Mouse (Mus musculus) 3T3-L1 (cell line): ENCODE measurements around the gene Pi16.

Source experiments
- DNase-seq: peaks from one replicate; pipeline ENCODE4 v3.0.0-alpha.2; 2015; ENCODE audit warnings: low read depth, low spot score

The Pi16 gene

DNA sequence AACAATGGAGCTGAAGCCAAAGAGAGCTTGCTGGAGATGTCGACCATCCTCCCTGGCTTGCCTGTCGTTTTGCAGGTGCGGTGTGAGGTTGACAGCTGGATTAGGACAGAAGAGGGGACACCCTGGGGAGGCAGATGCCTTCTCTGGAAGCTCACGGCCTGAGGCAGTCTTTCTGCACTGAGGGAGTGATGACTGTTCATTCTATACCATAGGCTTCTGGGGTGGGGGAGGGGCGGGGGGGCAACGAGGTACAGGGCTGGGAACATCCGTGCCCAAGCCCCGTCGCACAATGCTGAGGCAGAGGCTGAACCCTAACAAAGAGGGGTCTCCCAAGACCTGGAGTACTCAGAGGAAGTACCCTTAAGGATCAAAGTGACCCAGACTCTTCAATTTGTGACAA, 39.4 kb downstream of the Pi16 start:
- no peak for DNase-seq

- no peak for DNase-seq
Observed at GRCm38 (mm10) chr17:29358928-29359327, 41.4 kb downstream of the Pi16 start.

GRCm38 (mm10) chr17:29360761-29361221, 43.3 kb downstream of the Pi16 start, which contains the start of gene Fgd2:
Fgd2 (plus strand) TSS chr17:29360914.
- peak; percentile 21 for DNase-seq

DNA sequence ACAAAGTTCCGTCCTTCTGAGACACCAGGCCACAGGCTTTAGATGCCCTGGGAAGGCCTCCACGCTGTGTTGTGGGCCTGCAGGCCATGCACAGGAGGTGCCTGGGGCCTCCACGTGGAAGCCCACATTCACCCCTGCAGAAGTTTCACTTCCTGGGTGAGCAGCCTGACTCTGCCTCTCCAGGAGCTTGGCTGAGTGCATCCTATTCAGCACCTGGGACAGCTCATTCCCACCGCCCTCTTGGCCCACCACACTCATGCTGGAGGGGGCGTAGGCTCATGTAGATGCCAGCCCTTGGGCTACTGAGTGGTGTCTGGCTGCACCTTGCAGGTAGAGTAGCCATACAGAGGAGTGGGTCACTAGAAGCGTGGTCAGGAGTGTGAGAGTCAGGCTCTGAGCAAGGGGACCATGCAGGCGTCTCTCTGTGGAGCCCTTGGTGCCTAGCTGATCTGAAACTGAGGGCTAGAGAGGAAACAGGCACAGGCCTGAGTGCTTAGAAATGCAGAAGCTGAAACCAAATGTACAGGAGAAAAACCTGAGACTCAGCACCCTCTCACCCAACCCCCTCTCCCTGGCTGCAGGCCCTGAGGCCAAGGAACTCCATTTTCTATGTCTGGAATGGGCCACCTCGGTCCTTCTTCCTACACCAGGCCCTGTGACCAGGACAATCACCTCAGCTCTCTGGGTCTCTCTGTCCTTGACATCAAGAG, 44.7 kb downstream of the Pi16 start:
- DNase-seq = peak; percentile 27

- DNase-seq = no peak
Observed at GRCm38 (mm10) chr17:29363109-29363508, 45.6 kb downstream of the Pi16 start.

GRCm38 (mm10) chr17:29365105-29365621, 47.7 kb downstream of the Pi16 start:
- no peak for DNase-seq

- DNase-seq = no peak
Observed at GRCm38 (mm10) chr17:29368726-29369125, 51.2 kb downstream of the Pi16 start.

DNA sequence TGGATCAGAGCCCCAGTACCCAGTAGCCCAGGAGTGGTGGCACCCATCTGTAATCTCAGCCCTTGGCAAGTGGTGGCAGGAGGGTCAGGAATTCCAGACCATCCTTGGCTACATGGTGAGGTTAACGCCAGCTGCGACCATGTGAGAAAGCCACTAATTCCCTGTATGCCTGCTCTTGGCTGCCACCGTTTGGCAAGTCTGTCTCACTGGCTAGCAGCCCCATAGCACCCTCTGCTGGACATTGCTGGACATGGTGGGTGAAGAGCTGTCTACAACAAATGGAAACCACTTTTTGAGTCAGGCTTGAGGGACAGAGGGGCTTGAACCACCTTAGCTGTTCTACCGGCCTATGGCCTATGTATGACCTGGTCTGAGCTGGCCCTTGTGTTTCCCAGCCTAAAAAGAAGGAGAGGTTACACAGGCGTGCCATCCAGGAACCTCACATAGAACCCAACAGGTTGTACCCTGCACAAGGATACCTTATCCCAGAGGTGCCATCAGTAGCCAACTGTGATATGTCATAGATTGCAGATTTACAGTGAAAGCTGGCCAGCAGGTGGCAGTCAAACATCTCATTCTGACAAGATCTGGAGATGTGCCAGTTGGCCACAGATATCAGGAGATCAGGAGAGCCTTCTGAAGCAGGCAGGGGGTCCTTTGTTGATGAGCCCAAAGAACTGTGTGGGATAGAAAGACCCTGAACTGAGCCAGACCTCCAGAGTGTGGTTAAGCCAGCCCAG, 53.7 kb downstream of the Pi16 start:
- peak; percentile 97 for DNase-seq

DNA sequence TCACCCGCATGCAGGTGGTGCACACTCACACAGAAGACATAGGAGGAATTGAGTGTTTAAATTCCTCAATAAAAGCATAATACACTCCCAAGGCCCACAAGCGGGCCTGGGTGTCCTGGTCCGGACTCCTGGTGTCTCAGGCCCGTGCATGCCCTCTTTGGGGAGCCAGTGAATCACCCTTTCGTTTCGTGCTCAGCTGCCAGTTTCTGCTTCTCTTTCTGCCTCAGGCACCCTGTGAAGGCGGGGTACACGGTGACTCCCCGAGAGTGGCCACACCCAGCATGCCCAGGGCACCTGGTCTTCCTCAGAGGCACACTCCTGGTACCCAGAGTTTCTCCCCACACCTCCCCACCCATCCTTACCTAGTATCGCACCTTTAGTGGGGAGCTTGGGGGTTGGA, 58.4 kb downstream of the Pi16 start:
- no peak for DNase-seq

GRCm38 (mm10) chr17:29378056-29378455, 60.6 kb downstream of the Pi16 start:
- DNase-seq = no peak
